Mouse (Mus musculus): ENCODE data around the gene Krtap6-2. TPM values are rescaled to one million over a fixed set of nuclear protein-coding genes. Genes with fewer than 3 reads are reported as not detected.

Gene Krtap6-2
- polyA plus RNA-seq, 1 experiment = not detected

DNA sequence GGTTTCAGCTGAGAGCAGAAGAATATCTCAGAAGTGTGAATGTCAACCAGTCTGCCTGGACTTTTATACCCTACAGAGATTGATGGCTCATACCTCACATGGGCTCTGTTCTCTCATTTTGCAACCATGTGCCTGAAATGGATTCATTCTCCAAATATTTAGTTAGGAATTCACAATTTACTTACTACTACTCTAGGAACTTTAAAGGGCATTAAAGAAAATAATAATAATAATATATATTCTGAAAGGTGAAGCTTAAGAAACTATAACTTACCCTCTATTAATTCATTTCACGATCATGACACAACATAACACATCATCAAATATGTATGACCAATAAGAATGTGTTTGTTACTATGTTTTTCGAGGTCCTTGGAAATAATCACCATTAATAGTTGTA, 16.1 kb downstream of the Krtap6-2 start, which contains the start of gene Krtap21-1:
Krtap21-1 (minus strand) TSS at position 101 of the 400 bp plus-strand sequence.
- TF ChIP-seq MYOG (IDR thresholded peaks at IDR 0.05; ENCODE audit: control insufficient read depth, extremely low read depth, insufficient read length) (no peak), MAX (IDR thresholded peaks at IDR 0.05) (no peak), MYOD1 (IDR thresholded peaks at IDR 0.05; ENCODE audit: control insufficient read depth, insufficient read length, low read depth) (no peak), CEBPB (IDR thresholded peaks at IDR 0.05; ENCODE audit: low read depth) (no peak), USF1 (IDR thresholded peaks at IDR 0.05; ENCODE audit: low read depth) (no peak), CTCF (IDR thresholded peaks at IDR 0.05; ENCODE audit: control insufficient read depth, insufficient read depth, insufficient read length) (no peak), FOSL1 (IDR thresholded peaks at IDR 0.05; ENCODE audit: insufficient read depth, low read length, poor library complexity, severe bottlenecking) (no peak)
- Histone ChIP-seq H3K79me3 (ENCODE audit: low read depth) (no peaks in the 10 kb centered on the region), H3K79me2 (ENCODE audit: control insufficient read depth, insufficient read depth) (no peaks in the 10 kb centered on the region)

DNA sequence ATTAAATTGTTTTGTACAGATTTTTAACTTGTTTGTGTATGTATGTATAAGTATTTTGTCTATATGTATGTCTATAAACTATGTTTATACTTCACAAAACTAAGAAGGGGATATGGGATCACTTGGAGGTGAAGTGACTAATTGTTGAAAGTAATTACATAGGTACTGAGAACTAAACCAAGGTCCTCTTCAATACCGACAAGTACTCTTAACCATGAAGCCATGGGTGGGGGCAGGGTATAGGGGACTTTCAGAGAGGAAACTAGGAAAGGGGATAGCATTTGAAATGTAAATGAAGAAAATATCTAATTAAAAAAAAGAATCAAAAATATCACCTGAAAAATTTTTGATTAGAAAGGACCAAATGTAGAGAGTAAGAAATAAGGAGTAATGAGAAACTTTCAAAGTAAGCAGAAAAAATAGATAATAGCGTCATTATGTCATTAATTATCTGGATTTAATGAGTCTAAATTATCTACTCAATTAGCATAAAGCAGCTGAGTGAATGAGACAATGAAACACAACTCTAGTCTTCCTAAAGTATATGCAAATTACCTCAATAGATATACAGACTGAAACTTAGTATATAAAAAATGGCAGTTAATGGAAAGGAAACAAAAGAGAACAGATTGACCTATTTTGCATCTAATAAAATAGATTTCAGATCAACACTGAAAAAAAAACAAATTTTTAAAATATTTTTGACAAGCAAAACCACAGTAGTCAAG, 47.0 kb downstream of the Krtap6-2 start:
- no peaks in the 10 kb centered on the region for H3K79me2 ChIP-seq (ENCODE audit: control insufficient read depth, insufficient read depth)
- H3K79me3 ChIP-seq (ENCODE audit: low read depth) = no peaks in the 10 kb centered on the region
- TF ChIP-seq CEBPB (IDR thresholded peaks at IDR 0.05; ENCODE audit: low read depth) = no peak
- TF ChIP-seq MYOG (IDR thresholded peaks at IDR 0.05; ENCODE audit: control insufficient read depth, extremely low read depth, insufficient read length) = no peak
- TF ChIP-seq CTCF (IDR thresholded peaks at IDR 0.05; ENCODE audit: control insufficient read depth, insufficient read depth, insufficient read length) = no peak
- no peak for TF ChIP-seq USF1 (IDR thresholded peaks at IDR 0.05; ENCODE audit: low read depth)
- no peak for TF ChIP-seq FOSL1 (IDR thresholded peaks at IDR 0.05; ENCODE audit: insufficient read depth, low read length, poor library complexity, severe bottlenecking)
- no peak for TF ChIP-seq MYOD1 (IDR thresholded peaks at IDR 0.05; ENCODE audit: control insufficient read depth, insufficient read length, low read depth)
- TF ChIP-seq MAX (IDR thresholded peaks at IDR 0.05) = no peak
- no peaks in the 10 kb centered on the region for H3K27me3 ChIP-seq (ENCODE audit: control insufficient read depth, insufficient read depth, insufficient read length)
- no peak overlapping the region for H3K4me3 ChIP-seq (ENCODE audit: insufficient read depth, poor library complexity, severe bottlenecking)
- H3K36me3 ChIP-seq (ENCODE audit: control insufficient read depth, insufficient read depth) = no peaks in the 10 kb centered on the region
- H3ac ChIP-seq (ENCODE audit: control insufficient read depth, insufficient read length, low read depth) = no peak overlapping the region

More for the DNA sequence above, 16.1 kb downstream of the Krtap6-2 start, which contains the start of gene Krtap21-1:
- Histone ChIP-seq H3K4me3 (ENCODE audit: insufficient read depth, poor library complexity, severe bottlenecking) (no peak within 1 kb of the TSS), H3K27me3 (ENCODE audit: control insufficient read depth, insufficient read depth, insufficient read length) (no peaks in the 10 kb centered on the region), H3ac (ENCODE audit: control insufficient read depth, insufficient read length, low read depth) (no peak within 1 kb of the TSS), H3K36me3 (ENCODE audit: control insufficient read depth, insufficient read depth) (no peaks in the 10 kb centered on the region)

Other genes starting within 250 kb of the Krtap6-2 start
- not detected for gene 1110057P08Rik, start 245.4 kb downstream of the Krtap6-2 start, polyA plus RNA-seq (2012; fragmentation: generic; extraction: Trizol)
- not detected for gene Krtap20-2, start 214.2 kb downstream of the Krtap6-2 start, polyA plus RNA-seq (2012; fragmentation: generic; extraction: Trizol)
- gene Krtap21-1, start 16.2 kb downstream of the Krtap6-2 start, polyA plus RNA-seq (2012; fragmentation: generic; extraction: Trizol) = not detected
- not detected for gene Krtap8-1, start 67.8 kb upstream of the Krtap6-2 start, polyA plus RNA-seq (2012; fragmentation: generic; extraction: Trizol)
- gene Krtap7-1, start 88.2 kb upstream of the Krtap6-2 start, polyA plus RNA-seq (2012; fragmentation: generic; extraction: Trizol) = not detected
- gene Krtap11-1, start 151.1 kb upstream of the Krtap6-2 start, polyA plus RNA-seq (2012; fragmentation: generic; extraction: Trizol) = not detected